Mouse (Mus musculus) limb, embryonic 11.5 days (tissue): ENCODE data around the gene Tox3. TPM values are rescaled to one million over a fixed set of nuclear protein-coding genes. Genes with fewer than 3 reads are reported as not detected.

ENCODE experiments used
- ATAC-seq: fragments of 200-750 bp; cut with Nextera tagmentation; 2 replicates; pipeline ENCODE4 v1.8.0; 2017; ENCODE audit warnings: low read depth; ENCODE audit not compliant: insufficient number of reproducible peaks, low FRiP score, low TSS enrichment
- DNase-seq: peaks from one replicate; pipeline ENCODE4 v3.0.0-alpha.2; 2015; ENCODE audit warnings: low spot score
- H3K27ac ChIP-seq: fragments of 300-500 bp; sonication (generic); replicated peaks from 2 replicates; pipeline ENCODE4 v1.5.1; 2014; ENCODE audit warnings: low read depth, mild to moderate bottlenecking, low read length
- H3K27me3 ChIP-seq: fragments of 300-500 bp; sonication (generic); 2 replicates; pipeline ENCODE4 v1.6.1; 2014; ENCODE audit warnings: mild to moderate bottlenecking, low read length, mixed read lengths; ENCODE audit not compliant: control insufficient read depth, insufficient read depth
- H3K36me3 ChIP-seq: fragments of 300-500 bp; sonication (generic); 2 replicates; pipeline ENCODE4 v1.6.1; 2014; ENCODE audit warnings: mild to moderate bottlenecking, low read length, moderate library complexity, mixed read lengths; ENCODE audit not compliant: control insufficient read depth, insufficient read depth
- H3K4me1 ChIP-seq: fragments of 300-500 bp; sonication (generic); 2 replicates; pipeline ENCODE4 v1.6.1; 2014; ENCODE audit warnings: low read length, mixed read lengths; ENCODE audit not compliant: control insufficient read depth, insufficient read depth
- H3K4me2 ChIP-seq: fragments of 300-500 bp; sonication (generic); 2 replicates; pipeline ENCODE4 v1.6.1; 2014; ENCODE audit warnings: low read depth, mild to moderate bottlenecking, moderate library complexity; ENCODE audit not compliant: severe bottlenecking
- H3K4me3 ChIP-seq: fragments of 300-500 bp; sonication (generic); 2 replicates; pipeline ENCODE4 v1.5.1; 2014; ENCODE audit warnings: low read depth, low read length
- H3K9ac ChIP-seq: fragments of 300-500 bp; sonication (generic); 2 replicates; pipeline ENCODE4 v1.6.1; 2014; ENCODE audit warnings: mild to moderate bottlenecking, low read length
- H3K9me3 ChIP-seq: fragments of 300-500 bp; sonication (generic); 2 replicates; pipeline ENCODE4 v1.6.1; 2016; ENCODE audit warnings: low read length; ENCODE audit not compliant: control insufficient read depth
- WGBS: fragments of 180-500 bp; shearing (Covaris S2); extraction: QIAGEN DNeasy Blood & Tissue Kit; methylation state at CpG from one replicate; pipeline ENCODE4 v1.1.7; 2014; 5-methylcytosine and 5-hydroxymethylcytosine counted together
- polyA plus RNA-seq: library from polyadenylated mRNA; unstranded; fragments of >200 nt; fragmentation: Nextera tagmentation; extraction: Ambion mirVana; gene quantifications from 2 replicates; pipeline ENCODE4 v1.2.1, GENCODE M21; 2014

Gene Tox3
- 8.3 and 9.2 TPM in 2 replicates for polyA plus RNA-seq

DNA sequence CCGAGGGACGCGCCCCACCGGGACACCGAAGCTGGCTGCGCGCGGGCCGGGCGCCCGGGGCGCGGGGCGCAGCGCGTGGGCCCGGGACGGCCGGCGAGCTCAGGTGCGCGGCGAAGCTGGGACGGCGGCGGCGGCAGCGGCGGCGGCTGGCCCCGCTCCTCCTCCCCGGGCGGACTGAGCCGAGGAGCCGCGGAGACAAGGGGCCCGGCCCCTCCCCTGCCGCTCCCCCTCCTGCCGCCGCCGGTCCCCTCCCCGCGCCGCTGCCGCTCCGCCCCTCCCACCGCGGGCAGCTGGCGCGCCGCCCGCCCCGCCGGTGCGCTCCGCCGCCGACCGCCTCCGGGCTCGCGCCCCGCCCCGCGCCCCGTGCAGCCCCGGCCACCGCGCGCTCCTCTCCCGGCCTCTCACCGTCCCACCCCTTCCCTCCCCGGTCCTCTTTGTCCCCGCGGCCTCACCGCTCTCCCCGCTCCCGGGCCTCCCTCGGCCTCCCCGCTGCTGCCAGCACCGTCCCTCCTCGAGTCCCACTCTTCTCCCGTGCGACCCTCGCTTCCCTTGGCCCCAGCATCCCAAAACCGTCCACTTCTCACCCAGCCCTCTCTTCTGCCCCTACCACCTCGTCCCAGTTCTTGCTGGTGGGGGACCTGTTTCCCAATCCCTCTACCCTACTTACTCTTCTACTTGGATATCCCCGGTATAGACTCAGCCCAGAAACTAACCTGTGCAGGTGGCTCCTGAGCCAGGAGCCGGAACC is at the start of gene Tox3:
Gene Tox3, minus strand, starts transcription at position 166 of the 748 bp plus-strand sequence.
- Histone ChIP-seq H3K4me1 (peaks cover 3% of the 10 kb centered on the region; the same call in 1 of the 2 replicates), H3K4me2 (peak within 1 kb of the TSS; percentile 83), H3K27ac (no peak within 1 kb of the TSS; the same call in 1 of the 2 replicates), H3K9me3 (no peaks in the 10 kb centered on the region), H3K4me3 (peak within 1 kb of the TSS; percentile 63), H3K9ac (peak within 1 kb of the TSS; percentile 91), H3K36me3 (no peaks in the 10 kb centered on the region), H3K27me3 (no peaks in the 10 kb centered on the region)
- peak; percentile 64 for DNase-seq
- WGBS, result 2% methylated on average over 17 of the region's 89 CpGs
- peak; percentile 71 for ATAC-seq

DNA sequence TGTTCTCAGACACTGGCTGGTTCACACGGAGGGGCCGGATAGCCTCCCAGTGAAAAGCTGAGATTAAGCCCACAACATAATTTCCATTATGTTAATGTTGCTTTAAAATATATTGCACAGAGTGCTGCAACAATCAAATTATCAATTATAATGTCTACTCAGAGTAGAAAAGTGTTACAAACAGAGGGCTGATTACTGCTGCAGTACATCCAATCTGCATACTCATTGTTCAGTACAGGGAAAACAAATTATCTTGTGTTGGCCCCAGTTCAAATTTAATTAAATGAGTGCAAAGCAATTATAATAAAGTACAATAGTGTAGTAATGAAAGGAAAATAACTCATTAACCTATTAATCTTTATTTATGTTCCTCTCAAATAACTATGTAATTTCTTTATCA is 44.5 kb upstream of the Tox3 start:
- Histone ChIP-seq H3K4me1 (no peaks in the 10 kb centered on the region), H3K9me3 (no peaks in the 10 kb centered on the region), H3K27me3 (no peaks in the 10 kb centered on the region), H3K27ac (no peak overlapping the region), H3K4me3 (no peak overlapping the region), H3K36me3 (no peaks in the 10 kb centered on the region), H3K4me2 (no peak overlapping the region), H3K9ac (no peak overlapping the region)
- DNase-seq (no peak), ATAC-seq (no peak)
- WGBS, result 87% methylated on average over 2 of the region's 2 CpGs

DNA sequence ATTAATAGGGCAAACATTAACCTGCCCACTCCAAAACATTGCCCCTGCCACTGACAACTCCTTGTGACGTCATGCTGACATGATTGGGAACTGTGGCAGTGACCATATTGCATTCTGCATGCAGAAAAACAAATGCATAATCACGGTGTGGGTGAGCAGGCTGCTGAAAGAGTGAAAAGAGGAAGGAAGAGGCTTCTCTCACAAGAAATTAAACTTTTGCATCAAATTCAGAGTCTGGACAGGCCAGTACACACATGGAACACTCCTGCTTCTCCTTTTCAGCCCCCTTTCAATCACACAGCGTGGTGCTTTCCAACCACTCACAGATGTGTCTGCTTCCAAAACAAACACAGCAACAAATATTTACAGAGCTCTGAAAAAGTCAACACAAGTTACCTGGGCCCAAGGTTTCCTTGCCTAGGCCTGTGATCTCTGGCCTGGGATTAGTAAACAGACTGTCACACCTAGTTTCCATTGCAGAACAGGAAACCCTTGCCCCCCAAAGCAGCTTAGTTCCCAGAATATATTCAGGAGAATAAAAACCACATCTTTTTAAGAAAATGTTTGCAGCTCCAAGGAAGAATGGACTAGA is 43.4 kb upstream of the Tox3 start:
- 71% methylated on average over 3 of the region's 3 CpGs for WGBS
- no peaks in the 10 kb centered on the region for H3K4me1 ChIP-seq
- H3K27me3 ChIP-seq, result no peaks in the 10 kb centered on the region
- no peaks in the 10 kb centered on the region for H3K36me3 ChIP-seq
- no peak overlapping the region for H3K27ac ChIP-seq
- ATAC-seq (no peak), DNase-seq (no peak)
- H3K4me2 ChIP-seq, result no peak overlapping the region
- no peak overlapping the region for H3K4me3 ChIP-seq
- H3K9ac ChIP-seq, result no peak overlapping the region
- H3K9me3 ChIP-seq, result no peaks in the 10 kb centered on the region

DNA sequence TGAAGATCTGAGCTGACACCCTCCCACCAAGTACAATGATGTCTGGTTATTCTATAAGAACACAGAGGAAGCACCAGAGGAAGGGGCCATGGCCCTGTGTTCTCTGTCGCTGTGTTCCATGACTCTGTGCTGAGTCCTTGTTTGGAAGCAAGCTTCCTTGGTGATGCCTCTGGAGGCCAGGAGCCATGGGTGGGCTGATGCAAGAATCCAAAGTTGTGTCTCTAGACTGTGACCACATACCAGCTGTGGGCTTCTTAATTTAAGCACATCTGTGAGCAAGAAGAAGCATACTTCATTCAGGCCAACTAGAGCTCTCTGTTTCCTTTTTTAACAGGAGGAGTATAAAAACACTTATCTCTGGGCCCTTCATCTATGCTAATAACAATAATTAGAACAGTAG is 42.7 kb upstream of the Tox3 start:
- Histone ChIP-seq H3K27me3 (no peaks in the 10 kb centered on the region), H3K27ac (no peak overlapping the region), H3K4me3 (no peak overlapping the region), H3K36me3 (no peaks in the 10 kb centered on the region), H3K4me2 (no peak overlapping the region), H3K9me3 (no peaks in the 10 kb centered on the region), H3K9ac (no peak overlapping the region), H3K4me1 (no peaks in the 10 kb centered on the region)
- no peak for ATAC-seq
- WGBS, result 96% methylated on average over 1 of the region's 1 CpGs
- DNase-seq, result no peak

DNA sequence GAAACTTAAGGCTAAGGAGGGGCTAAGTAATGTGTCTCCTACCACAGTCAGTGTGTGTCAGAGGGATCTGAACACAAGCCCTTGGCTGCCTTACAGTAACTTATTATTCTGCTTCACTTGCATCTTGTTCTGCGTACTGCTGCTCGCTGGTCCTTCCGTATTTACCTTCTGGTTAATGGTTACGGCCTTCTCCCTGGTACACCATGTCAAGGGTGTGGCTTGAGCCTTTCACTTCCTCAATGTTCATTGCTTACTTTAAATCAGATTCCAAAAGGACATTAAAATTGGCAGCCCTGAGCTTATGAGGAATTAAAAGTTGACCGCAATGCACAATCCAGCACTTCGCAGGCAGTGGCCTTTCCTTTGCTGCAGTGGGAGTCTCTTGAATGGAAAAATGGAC is 30.9 kb upstream of the Tox3 start:
- Histone ChIP-seq H3K9me3 (no peaks in the 10 kb centered on the region), H3K36me3 (no peaks in the 10 kb centered on the region), H3K9ac (no peak overlapping the region), H3K27me3 (no peaks in the 10 kb centered on the region), H3K4me3 (no peak overlapping the region), H3K27ac (no peak overlapping the region), H3K4me1 (no peaks in the 10 kb centered on the region), H3K4me2 (no peak overlapping the region)
- ATAC-seq (no peak), DNase-seq (no peak)
- WGBS, result 98% methylated on average over 6 of the region's 6 CpGs

DNA sequence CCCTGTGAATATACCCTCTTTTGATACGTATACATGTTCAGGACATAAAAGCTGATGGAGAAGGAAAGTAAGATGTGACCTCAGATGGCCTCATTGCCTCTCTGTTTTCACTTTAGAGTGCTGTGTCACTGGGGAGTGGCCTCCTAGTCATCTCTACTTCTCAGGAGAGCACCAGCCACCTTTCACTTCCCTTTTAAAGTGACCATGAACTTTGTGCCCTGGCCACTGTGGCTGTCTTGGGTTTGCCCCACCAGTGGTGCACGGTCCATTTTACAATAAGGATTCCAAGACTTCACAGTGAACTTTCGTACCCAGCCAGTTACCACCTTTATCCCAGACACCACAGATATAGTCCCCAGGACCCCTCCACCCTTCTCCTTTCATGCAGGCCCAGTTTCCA is 29.9 kb upstream of the Tox3 start:
- DNase-seq (no peak), ATAC-seq (no peak)
- H3K4me2 ChIP-seq, result no peak overlapping the region
- whole genome bisulfite sequencing, result 89% methylated on average over 3 of the region's 3 CpGs
- H3K36me3 ChIP-seq, result no peaks in the 10 kb centered on the region
- H3K9me3 ChIP-seq, result no peaks in the 10 kb centered on the region
- no peaks in the 10 kb centered on the region for H3K27me3 ChIP-seq
- H3K4me3 ChIP-seq, result no peak overlapping the region
- no peaks in the 10 kb centered on the region for H3K4me1 ChIP-seq
- H3K27ac ChIP-seq, result no peak overlapping the region
- H3K9ac ChIP-seq, result no peak overlapping the region

DNA sequence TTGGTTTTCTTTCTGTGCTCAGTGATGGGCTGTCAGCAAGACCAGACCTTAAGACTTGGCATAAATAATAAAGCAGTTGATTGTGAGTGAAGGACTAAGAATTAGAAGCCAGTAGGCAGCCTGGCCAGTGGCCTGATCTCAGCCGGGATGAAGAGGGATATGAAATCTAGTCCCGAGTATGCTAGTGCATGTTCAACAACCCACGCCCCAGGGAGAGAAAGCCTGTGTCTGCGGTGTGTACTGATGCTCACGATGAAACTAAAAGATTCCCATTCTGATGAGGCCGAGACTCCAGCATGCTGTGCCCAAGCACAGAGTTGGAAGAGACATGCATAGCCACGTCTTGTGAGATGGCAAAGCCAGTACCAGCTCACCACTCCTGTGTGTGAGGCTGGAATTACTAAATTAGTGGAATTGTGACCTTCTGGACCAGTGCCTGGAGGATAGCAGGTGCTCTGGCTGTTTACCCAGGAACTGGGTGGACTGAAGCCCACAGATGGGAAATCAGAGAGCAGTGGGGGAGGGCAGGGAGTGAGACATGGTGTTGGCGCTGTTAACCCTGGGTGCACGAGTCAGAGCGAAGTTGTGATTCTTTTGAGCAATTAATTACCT is 23.6 kb upstream of the Tox3 start:
- H3K27me3 ChIP-seq, result no peaks in the 10 kb centered on the region
- no peak for ATAC-seq

DNA sequence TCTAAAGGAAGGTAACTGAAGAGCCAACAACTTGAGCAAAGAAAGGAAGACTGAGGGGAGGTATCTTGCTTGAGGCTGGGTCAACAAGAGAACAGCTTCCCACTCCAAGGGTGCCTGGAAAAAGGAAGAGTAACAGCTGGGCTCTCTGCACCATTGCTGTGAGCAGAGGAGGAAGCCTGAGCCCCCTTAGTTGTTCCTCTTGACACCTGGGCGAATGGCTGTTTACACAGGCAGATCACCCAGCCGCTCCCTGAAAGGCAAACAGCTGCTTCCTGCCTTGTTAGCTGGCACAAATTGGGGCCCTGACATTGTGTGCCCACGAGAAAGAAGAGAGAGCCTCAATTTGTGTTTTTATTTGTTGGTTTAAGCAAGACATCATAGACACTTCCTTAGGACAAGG is 21.7 kb upstream of the Tox3 start:
- Histone ChIP-seq H3K9ac (no peak overlapping the region), H3K36me3 (no peaks in the 10 kb centered on the region), H3K4me1 (no peaks in the 10 kb centered on the region), H3K27ac (no peak overlapping the region), H3K4me2 (no peak overlapping the region), H3K4me3 (no peak overlapping the region), H3K9me3 (no peaks in the 10 kb centered on the region), H3K27me3 (no peaks in the 10 kb centered on the region)
- no peak for ATAC-seq
- 22% methylated on average over 3 of the region's 3 CpGs for WGBS
- DNase-seq, result no peak

More for the DNA sequence above, 23.6 kb upstream of the Tox3 start:
- Histone ChIP-seq H3K9ac (no peak overlapping the region), H3K9me3 (no peaks in the 10 kb centered on the region), H3K4me1 (no peaks in the 10 kb centered on the region), H3K4me2 (no peak overlapping the region), H3K36me3 (no peaks in the 10 kb centered on the region), H3K27ac (no peak overlapping the region), H3K4me3 (no peak overlapping the region)
- DNase-seq, result no peak
- 86% methylated on average over 10 of the region's 10 CpGs for WGBS
